Mouse (Mus musculus) liver, embryonic 14.5 days (tissue): ENCODE measurements at regions not wholly inside any gene's neighbourhood (a gene's known extent, or its start where the extent isn't known, plus 50 kb on each side); places are given as distances from the start of the nearest gene placed in this dataset.

Source experiments
- CTCF ChIP-seq: IDR thresholded peaks from 2 replicates; pipeline ENCODE4 v1.5.1; 2016; ENCODE audit warnings: antibody characterized with exemption, low read depth, control low read depth
- EP300 ChIP-seq: IDR thresholded peaks from 2 replicates; pipeline ENCODE4 v1.6.1; 2016; ENCODE audit warnings: antibody characterized with exemption, low read depth

GRCm38 (mm10) chr3:149296419-149296962 is 306.1 kb upstream of the Adgrl2 start:
- TF ChIP-seq CTCF (no peak), EP300 (no peak)
